Comparison of ENCODE assay signal across 18 mouse cellular contexts in genomic region chr11:119259977-119260376, GRCm38 (mm10). TPM values are rescaled to one million over a fixed set of nuclear protein-coding genes. Genes with fewer than 3 reads are reported as not detected.
"Had no signal": no experiment of that assay in that cellular context is flagged by ENCODE, and none has a peak within 500 bp of the region (broad histone marks: within the 10 kb centered on the region; RNA-seq: fewer than 3 reads in every experiment).

No protein-coding gene starts in this region.

- H3K4me3 ChIP-seq: limb, embryonic 12.5 days; limb, embryonic 15.5 days; midbrain, embryonic 12.5 days; stomach, embryonic 15.5 days had no signal

- H3K27me3 ChIP-seq: limb, embryonic 12.5 days; limb, embryonic 15.5 days; midbrain, embryonic 12.5 days; stomach, embryonic 15.5 days had no signal

- ATAC-seq: liver, postnatal 0 days; lung, postnatal 0 days had no signal

- H3K27ac ChIP-seq: limb, embryonic 12.5 days; limb, embryonic 15.5 days; liver, embryonic 14.5 days; macrophage; midbrain, embryonic 12.5 days; stomach, embryonic 15.5 days had no signal

- DNase-seq: kidney, adult 9 months; kidney, postnatal 14 days; kidney, postnatal 4 days; left cerebral cortex, postnatal 4 days; liver, postnatal 0 days; lung, embryonic 14.5 days; retina, postnatal 1 day; right cerebral cortex, postnatal 25 days; spleen, adult 18-20 months; thymus, postnatal 25 days had no signal

RNA-seq across cellular contexts. Expression of gene Card14, which starts 47.6 kb away (rescaled TPM):
- polyA plus RNA-seq: lung, embryonic 14.5 days; neural tube, embryonic 11.5 days had no signal
